Mouse (Mus musculus): ENCODE measurements around the gene Odf3l2.

Gene Odf3l2

GRCm38 (mm10) chr10:79671396-79672087 is 26.0 kb upstream of the Odf3l2 start:
- in situ Hi-C loops (cut with MboI, MseI): no loop called here

- in situ Hi-C loops (cut with MboI, MseI): no loop called here
These were observed 24.7 kb upstream of the Odf3l2 start for GRCm38 (mm10) chr10:79670071-79670888.

- in situ Hi-C loops (cut with MboI, MseI): no loop called here
These were observed 24.1 kb upstream of the Odf3l2 start for GRCm38 (mm10) chr10:79669576-79670057.

GRCm38 (mm10) chr10:79668771-79669575 is 23.4 kb upstream of the Odf3l2 start, which contains the start of gene Tpgs1:
Tpgs1 (plus strand) TSS chr10:79669369.
- in situ Hi-C loops (cut with MboI, MseI): no loop called here

GRCm38 (mm10) chr10:79668076-79668475 is 22.5 kb upstream of the Odf3l2 start:
- in situ Hi-C loops (cut with MboI, MseI): no loop called here

GRCm38 (mm10) chr10:79666493-79666892 is 21.0 kb upstream of the Odf3l2 start:
- in situ Hi-C loops (cut with MboI, MseI): no loop called here

GRCm38 (mm10) chr10:79665051-79665450 is 19.5 kb upstream of the Odf3l2 start:
- in situ Hi-C loops (cut with MboI, MseI): no loop called here

- in situ Hi-C loops (cut with MboI, MseI): no loop called here
These were observed 18.7 kb upstream of the Odf3l2 start, which contains the start of gene Madcam1 for GRCm38 (mm10) chr10:79664131-79664665. Madcam1 (plus strand) TSS chr10:79664559.

GRCm38 (mm10) chr10:79661861-79662260 is 16.3 kb upstream of the Odf3l2 start:
- in situ Hi-C loops (cut with MboI, MseI): no loop called here

- in situ Hi-C loops (cut with MboI, MseI): no loop called here
These were observed 14.8 kb upstream of the Odf3l2 start for GRCm38 (mm10) chr10:79660298-79660697.

- in situ Hi-C loops (cut with MboI, MseI): no loop called here
These were observed 13.3 kb upstream of the Odf3l2 start for GRCm38 (mm10) chr10:79658829-79659228.

GRCm38 (mm10) chr10:79654946-79655395 is 9.4 kb upstream of the Odf3l2 start:
- in situ Hi-C loops (cut with MboI, MseI): no loop called here

- in situ Hi-C loops (cut with MboI, MseI): no loop called here
These were observed 7.3 kb upstream of the Odf3l2 start for GRCm38 (mm10) chr10:79652789-79653188.

- in situ Hi-C loops (cut with MboI, MseI): loop anchor here (5.0 to 25.0 kb wide), 2 partner anchors 52 to 1962 kb away; partner anchors contain the start of genes Gm19402, Gm9508 and Tspear
These were observed 3.7 kb upstream of the Odf3l2 start for GRCm38 (mm10) chr10:79649070-79649751.

- in situ Hi-C loops (cut with MboI, MseI): loop anchor here (25.0 kb wide), 1 partner anchor 1951 kb away; the partner anchor contains the start of genes Gm19402, Gm9508 and Tspear
These were observed 6.9 kb downstream of the Odf3l2 start for GRCm38 (mm10) chr10:79638486-79639204.

GRCm38 (mm10) chr10:79637128-79638110 is 8.1 kb downstream of the Odf3l2 start, which contains the start of gene Shc2:
Shc2 (minus strand) TSS chr10:79637918.
- in situ Hi-C loops (cut with MboI, MseI): loop anchor here (25.0 kb wide), 1 partner anchor 1950 kb away; the partner anchor contains the start of genes Gm19402, Gm9508 and Tspear

GRCm38 (mm10) chr10:79636287-79636686 is 9.3 kb downstream of the Odf3l2 start:
- in situ Hi-C loops (cut with MboI, MseI): loop anchor here (25.0 kb wide), 1 partner anchor 1949 kb away; the partner anchor contains the start of genes Gm19402, Gm9508 and Tspear
